ENCODE assay signal across 8 mouse cellular contexts in the genomic region with DNA sequence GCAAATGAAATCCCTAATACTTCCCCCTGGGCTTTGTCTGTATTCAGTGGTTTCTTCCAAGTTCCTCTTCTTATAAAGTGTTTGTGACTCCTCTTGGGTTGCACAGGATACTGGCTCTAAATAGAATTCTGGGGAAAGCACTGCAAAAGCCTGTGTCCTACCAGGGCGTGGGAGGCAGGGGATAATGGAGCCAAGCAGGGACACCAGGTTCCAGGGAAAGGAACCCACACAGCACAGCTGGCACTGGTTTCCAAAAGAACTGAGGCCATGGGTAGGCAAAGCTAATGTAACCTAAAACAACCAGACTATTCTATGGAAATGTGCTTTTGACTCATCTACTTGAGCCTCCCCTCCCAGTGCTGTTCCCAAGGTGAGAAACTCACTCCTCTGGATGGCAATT.
"Had no signal": no experiment of that assay in that cellular context is flagged by ENCODE, and none has a peak within 500 bp of the region (broad histone marks: within the 10 kb centered on the region; RNA-seq: fewer than 3 reads in every experiment).

No protein-coding gene starts in this region.

- DNase-seq: kidney, adult 8-10 months; kidney, postnatal 25 days; liver; liver, embryonic 13.5 days; liver, postnatal 0 days; lung, postnatal 14 days; thymus, adult 2 months; thymus, postnatal 25 days had no signal
